Mouse (Mus musculus): ENCODE measurements around the gene Nck2. TPM values are rescaled to one million over a fixed set of nuclear protein-coding genes. Genes with fewer than 3 reads are reported as not detected.
"Not testable (repeated sequence)": the region's sequence is repeated elsewhere in the genome, so short reads cannot be mapped to it uniquely, and the experiment has no call there.

Gene Nck2
- polyA plus RNA-seq, 1 experiment from 2014 or later, result 51.3 TPM

DNA sequence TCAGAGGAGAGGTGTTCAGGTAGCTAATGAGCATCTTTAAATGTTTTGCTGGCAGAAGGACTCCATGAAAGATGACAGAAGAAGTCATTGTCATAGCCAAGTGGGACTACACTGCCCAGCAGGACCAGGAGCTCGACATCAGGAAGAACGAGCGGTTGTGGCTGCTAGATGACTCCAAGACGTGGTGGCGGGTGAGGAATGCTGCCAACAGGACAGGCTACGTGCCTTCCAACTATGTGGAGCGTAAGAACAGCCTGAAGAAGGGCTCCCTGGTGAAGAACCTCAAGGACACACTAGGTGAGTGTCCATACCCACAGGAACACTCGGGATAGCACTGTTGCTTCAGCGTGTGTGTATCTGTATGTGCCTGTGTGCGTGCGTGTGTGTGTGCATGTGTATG lies 89.1 kb downstream of the Nck2 start:
- H3K4me3 ChIP-seq, H3K9ac ChIP-seq: not testable (repeated sequence)
- WGBS, result 78% methylated on average over 11 of the region's 11 CpGs

DNA sequence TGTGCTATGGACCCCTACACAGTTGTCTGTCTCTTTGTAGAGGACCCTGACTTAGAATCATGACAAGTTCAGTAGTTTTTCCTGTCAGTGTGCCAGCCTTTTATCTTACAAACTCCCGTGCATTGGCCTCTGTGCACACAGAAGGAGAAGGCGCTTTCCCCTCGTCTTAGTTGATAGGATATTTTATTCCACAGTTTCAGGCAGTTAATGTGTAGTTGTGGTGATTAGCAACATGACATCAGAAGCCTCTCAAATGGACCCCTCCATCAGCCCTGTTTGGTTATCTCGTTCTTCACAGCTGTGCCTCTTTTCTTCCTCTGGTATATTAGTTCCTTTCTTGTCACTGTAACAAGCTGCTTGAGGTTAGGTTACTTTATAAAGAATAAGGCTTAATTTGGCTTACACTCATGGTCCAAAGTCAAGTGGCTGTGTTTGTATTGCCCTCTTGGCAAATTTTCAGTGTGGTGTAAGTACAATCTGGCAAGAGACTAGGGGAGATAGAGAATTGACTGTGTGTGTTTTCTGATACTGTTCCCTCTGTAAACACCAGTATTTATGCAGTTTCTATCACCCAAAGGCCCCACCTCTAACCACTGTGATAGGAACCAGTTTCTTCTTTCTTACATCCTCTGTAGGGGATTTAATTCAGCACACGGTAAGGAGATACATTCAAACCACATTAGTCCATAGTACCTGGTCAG lies 89.8 kb downstream of the Nck2 start:
- no peak overlapping the region for H3K4me3 ChIP-seq
- ATAC-seq (ENCODE audit: borderline replicate concordance, extremely low read depth, low FRiP score, low TSS enrichment), result no peak
- peaks cover 38% of the 10 kb centered on the region for H3K4me1 ChIP-seq
- no peak overlapping the region for H3K27ac ChIP-seq
- H3K4me2 ChIP-seq, result no peak overlapping the region
- no peaks in the 10 kb centered on the region for H3K27me3 ChIP-seq
- no peaks in the 10 kb centered on the region for H3K9me3 ChIP-seq
- WGBS, result 75% methylated on average over 5 of the region's 5 CpGs
- no peak overlapping the region for H3K9ac ChIP-seq
- peaks cover 4% of the 10 kb centered on the region; the same call in 1 of the 2 replicates for H3K36me3 ChIP-seq

More for the DNA sequence above, 89.1 kb downstream of the Nck2 start:
- not testable (repeated sequence) for H3K4me2 ChIP-seq; H3K27ac ChIP-seq; H3K36me3 ChIP-seq; H3K9me3 ChIP-seq; ATAC-seq (ENCODE audit: borderline replicate concordance, extremely low read depth, low FRiP score, low TSS enrichment); H3K27me3 ChIP-seq
- peaks cover 37% of the 10 kb centered on the region for H3K4me1 ChIP-seq

DNA sequence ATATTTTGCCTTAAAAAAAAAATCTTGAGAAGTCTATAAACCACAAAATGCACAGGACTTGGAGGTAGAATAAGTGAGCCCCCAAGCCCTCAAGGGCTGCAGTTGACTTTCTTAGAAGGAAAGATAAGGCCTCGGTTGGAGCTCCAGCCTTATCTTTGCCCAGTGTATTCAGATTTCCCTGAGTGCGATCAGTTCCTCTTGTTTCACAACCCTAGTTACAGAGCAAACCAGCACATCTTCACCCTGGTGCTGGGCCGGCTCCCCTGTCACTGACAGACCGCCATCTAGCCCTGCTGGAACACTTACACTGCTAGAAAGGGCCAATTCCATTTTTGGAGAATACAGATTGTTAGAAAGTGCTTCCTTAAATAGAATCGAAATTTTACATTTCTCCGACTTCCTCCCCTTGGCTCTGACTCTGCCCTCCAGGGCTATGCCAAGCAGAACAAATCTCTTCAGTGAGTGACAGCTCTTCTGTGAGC lies 91.2 kb downstream of the Nck2 start:
- H3K4me1 ChIP-seq, result peaks cover 28% of the 10 kb centered on the region
- H3K4me3 ChIP-seq, result no peak overlapping the region
- WGBS, result 69% methylated on average over 6 of the region's 6 CpGs
- H3K4me2 ChIP-seq, result no peak overlapping the region
- H3K27ac ChIP-seq, result no peak overlapping the region
- no peak for ATAC-seq (ENCODE audit: borderline replicate concordance, extremely low read depth, low FRiP score, low TSS enrichment)
- peaks cover 4% of the 10 kb centered on the region; the same call in 1 of the 2 replicates for H3K36me3 ChIP-seq
- no peak overlapping the region for H3K9ac ChIP-seq
- H3K27me3 ChIP-seq, result no peaks in the 10 kb centered on the region
- no peaks in the 10 kb centered on the region for H3K9me3 ChIP-seq

DNA sequence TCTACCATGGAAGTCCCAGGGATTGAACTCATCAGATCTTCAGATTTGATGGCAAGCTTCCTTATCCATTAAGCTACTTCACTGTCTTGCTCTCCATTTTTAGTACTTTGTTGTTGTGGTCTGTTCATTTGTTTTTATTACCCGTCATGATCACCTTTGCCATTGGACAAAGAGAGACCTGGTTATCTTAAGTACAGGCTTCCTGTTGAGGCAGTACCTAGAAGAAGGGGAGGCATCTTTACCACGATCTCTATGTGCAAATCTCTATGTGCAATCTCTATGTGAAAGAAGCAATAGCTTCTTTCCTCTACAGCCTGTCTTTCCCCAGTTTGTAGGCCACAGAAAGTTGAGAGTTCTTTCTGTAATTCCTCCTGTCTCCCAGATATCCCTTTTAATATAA lies 91.9 kb downstream of the Nck2 start:
- H3K4me1 ChIP-seq, result peaks cover 21% of the 10 kb centered on the region

DNA sequence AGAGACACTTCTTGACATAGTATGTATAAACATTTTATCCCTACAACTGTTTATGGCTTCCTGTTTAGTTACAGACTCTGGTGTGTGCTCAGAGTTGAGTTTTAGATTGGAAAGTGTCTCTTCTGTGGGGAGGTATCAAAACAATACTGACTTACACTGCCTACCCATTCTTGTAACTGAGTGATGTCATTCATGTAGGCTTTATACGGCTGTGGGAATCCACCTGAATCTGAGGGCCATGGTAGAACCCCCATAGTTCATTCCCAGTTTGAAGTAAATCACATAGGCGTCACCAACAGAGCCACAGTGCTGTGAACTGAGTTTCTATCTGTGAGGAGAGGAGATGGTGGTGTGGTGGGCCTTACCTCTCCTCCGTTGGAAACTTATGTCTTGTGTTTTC lies 92.6 kb downstream of the Nck2 start:
- ATAC-seq (ENCODE audit: borderline replicate concordance, extremely low read depth, low FRiP score, low TSS enrichment), result no peak
- Histone ChIP-seq H3K27ac (no peak overlapping the region), H3K4me1 (peaks cover 14% of the 10 kb centered on the region), H3K4me2 (no peak overlapping the region), H3K9me3 (no peaks in the 10 kb centered on the region), H3K27me3 (no peaks in the 10 kb centered on the region), H3K4me3 (no peak overlapping the region), H3K9ac (no peak overlapping the region), H3K36me3 (peaks cover 4% of the 10 kb centered on the region; the same call in 1 of the 2 replicates)
- WGBS, result 70% methylated on average over 3 of the region's 3 CpGs

More for the DNA sequence above, 91.9 kb downstream of the Nck2 start:
- no peaks in the 10 kb centered on the region for H3K9me3 ChIP-seq
- 75% methylated on average over 2 of the region's 2 CpGs for WGBS
- H3K27ac ChIP-seq, result no peak overlapping the region
- H3K9ac ChIP-seq, result no peak overlapping the region
- H3K36me3 ChIP-seq, result peaks cover 4% of the 10 kb centered on the region; the same call in 1 of the 2 replicates
- H3K4me2 ChIP-seq, result no peak overlapping the region
- ATAC-seq (ENCODE audit: borderline replicate concordance, extremely low read depth, low FRiP score, low TSS enrichment), result no peak
- H3K27me3 ChIP-seq, result no peaks in the 10 kb centered on the region
- H3K4me3 ChIP-seq, result no peak overlapping the region

DNA sequence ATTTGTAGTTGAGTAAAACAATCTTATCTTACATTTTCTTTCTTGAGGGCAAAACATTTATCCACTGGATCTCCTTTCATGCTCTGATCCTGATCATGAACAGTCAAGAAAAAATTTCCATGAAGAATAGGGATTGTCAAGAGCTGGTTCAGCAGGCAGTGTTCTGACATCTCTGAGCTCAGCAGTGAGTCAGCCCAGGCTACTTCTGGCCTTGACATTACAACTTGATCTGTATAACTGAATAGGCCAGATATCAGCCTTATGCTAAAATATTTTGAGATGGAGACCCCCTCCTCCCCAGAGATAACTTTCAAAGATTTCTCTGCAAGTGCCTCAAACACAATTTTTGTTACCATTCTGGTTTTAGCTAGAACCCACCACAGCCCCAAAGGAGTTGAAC lies 93.1 kb downstream of the Nck2 start:
- Histone ChIP-seq H3K9me3 (no peaks in the 10 kb centered on the region), H3K4me3 (no peak overlapping the region), H3K27me3 (no peaks in the 10 kb centered on the region), H3K27ac (no peak overlapping the region), H3K4me1 (peaks cover 9% of the 10 kb centered on the region), H3K4me2 (no peak overlapping the region), H3K36me3 (peaks cover 4% of the 10 kb centered on the region; the same call in 1 of the 2 replicates), H3K9ac (no peak overlapping the region)
- no peak for ATAC-seq (ENCODE audit: borderline replicate concordance, extremely low read depth, low FRiP score, low TSS enrichment)

DNA sequence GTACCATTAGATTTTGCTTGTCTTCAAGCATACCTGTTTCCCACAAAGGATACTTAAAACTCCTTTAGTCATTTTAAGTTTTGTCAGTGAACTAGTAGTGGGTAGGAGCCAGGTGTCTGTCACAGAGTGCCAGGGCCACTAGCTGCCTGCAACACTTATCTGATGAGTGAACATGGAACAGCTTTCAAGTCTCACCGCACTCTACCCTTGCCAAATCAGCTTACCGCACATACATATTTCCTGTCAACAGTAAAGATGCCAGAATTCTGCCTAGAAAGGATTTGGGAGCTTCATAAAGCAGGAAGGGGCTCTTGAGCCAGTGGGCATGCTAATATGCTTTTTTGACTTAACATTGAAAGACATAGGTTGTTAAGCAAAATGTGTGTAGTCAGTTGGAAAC lies 94.3 kb downstream of the Nck2 start:
- Histone ChIP-seq H3K4me2 (no peak overlapping the region), H3K27ac (no peak overlapping the region), H3K27me3 (no peaks in the 10 kb centered on the region), H3K36me3 (peaks cover 4% of the 10 kb centered on the region; the same call in 1 of the 2 replicates), H3K9me3 (no peaks in the 10 kb centered on the region), H3K9ac (no peak overlapping the region), H3K4me1 (peaks cover 9% of the 10 kb centered on the region; the same call in 1 of the 2 replicates), H3K4me3 (no peak overlapping the region)
- ATAC-seq (ENCODE audit: borderline replicate concordance, extremely low read depth, low FRiP score, low TSS enrichment), result no peak
- 74% methylated on average over 2 of the region's 2 CpGs for WGBS

DNA sequence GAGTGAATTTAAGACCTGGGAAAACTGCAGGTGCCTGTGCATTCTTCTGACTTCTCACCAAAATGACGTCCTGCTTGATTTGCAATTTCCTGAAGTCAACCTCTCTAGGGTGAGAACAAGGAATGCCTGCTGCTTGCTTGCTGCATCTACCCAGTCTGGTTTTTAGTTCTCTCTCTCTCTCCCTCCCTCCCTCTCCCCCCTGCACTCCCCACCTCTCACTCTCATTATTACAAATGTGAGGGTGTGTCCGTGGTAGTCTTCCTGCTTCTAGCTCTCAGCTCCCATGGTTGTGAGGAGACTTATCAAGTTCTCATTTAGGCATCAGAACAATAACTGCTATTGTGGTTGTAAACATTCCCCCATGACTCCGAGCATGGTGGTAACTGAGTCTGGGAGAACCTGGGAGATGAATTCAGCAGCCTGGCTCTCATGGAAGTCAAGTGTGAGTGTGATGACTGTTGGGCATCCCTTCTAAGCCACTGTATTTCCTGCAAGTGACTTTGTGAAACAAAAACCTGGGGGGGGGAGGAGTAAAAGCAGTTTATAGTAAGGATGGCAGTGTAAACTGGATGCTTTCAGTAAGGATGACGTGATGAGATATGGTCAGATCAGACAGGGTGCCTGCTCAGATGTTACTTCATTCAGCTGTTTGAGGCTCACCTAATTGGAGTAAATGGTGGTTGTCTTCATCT lies 95.5 kb downstream of the Nck2 start:
- ATAC-seq (ENCODE audit: borderline replicate concordance, extremely low read depth, low FRiP score, low TSS enrichment), result no peak
- H3K36me3 ChIP-seq, result peaks cover 2% of the 10 kb centered on the region; the same call in 1 of the 2 replicates
- no peaks in the 10 kb centered on the region for H3K9me3 ChIP-seq
- H3K4me3 ChIP-seq, result no peak overlapping the region
- no peak overlapping the region for H3K9ac ChIP-seq
- 0 out of 2 replicates have a peak, but pooled peaks cover 5% of the 10 kb centered on the region for H3K4me1 ChIP-seq
- no peaks in the 10 kb centered on the region for H3K27me3 ChIP-seq
- no peak overlapping the region for H3K27ac ChIP-seq
- WGBS, result 64% methylated on average over 4 of the region's 4 CpGs
- H3K4me2 ChIP-seq, result no peak overlapping the region

DNA sequence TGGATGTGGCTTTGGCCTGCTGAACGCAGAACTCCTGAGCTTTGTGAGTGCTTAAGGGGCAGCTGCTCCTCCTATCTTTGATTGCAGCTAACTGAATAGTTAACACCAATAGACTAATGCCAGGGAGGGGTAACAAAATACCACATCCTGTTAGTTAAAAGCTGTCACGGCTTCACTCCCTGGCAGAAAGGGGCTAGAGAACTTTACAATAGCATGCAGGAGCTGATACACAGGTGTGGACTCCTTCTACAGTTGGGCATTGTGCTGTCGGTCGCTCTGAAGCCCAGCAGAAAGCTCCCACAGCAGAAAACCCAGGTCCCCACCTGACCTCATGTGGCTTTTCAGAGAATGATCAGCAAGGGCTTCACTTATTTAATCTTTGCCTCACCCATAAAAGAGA lies 98.0 kb downstream of the Nck2 start:
- no peaks in the 10 kb centered on the region for H3K27me3 ChIP-seq
- H3K36me3 ChIP-seq, result no peaks in the 10 kb centered on the region
- 72% methylated on average over 4 of the region's 4 CpGs for WGBS
- H3K27ac ChIP-seq, result no peak overlapping the region
- no peak for ATAC-seq (ENCODE audit: borderline replicate concordance, extremely low read depth, low FRiP score, low TSS enrichment)
- H3K9ac ChIP-seq, result no peak overlapping the region
- H3K4me1 ChIP-seq, result 0 out of 2 replicates have a peak, but pooled peaks cover 5% of the 10 kb centered on the region
- H3K4me3 ChIP-seq, result no peak overlapping the region
- no peaks in the 10 kb centered on the region for H3K9me3 ChIP-seq
- no peak overlapping the region for H3K4me2 ChIP-seq

DNA sequence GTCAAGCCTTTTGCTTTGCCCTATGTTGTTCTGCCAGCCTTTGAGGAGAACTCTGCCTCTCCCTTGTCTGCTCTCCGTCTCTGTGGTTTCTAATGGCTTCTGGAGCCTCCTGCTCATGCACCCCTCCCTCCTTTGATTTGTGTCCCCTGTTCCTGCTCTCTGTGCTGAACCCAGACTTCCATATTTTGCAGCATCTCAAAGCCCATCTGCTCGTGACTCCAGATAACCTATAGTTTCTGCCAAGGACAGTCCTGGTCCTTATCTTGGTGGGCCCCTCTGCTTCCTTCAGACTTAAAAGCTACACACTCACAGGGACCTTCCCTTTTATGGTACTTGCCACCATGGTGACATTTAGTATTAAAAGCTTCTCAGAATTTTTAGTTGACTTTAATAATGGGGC lies 103.3 kb downstream of the Nck2 start:
- WGBS, result 81% methylated on average over 2 of the region's 2 CpGs
- no peak overlapping the region for H3K9ac ChIP-seq
- H3K4me3 ChIP-seq, result no peak overlapping the region
- no peaks in the 10 kb centered on the region for H3K27me3 ChIP-seq
- H3K4me1 ChIP-seq, result no peaks in the 10 kb centered on the region
- no peak for ATAC-seq (ENCODE audit: borderline replicate concordance, extremely low read depth, low FRiP score, low TSS enrichment)
- H3K9me3 ChIP-seq, result no peaks in the 10 kb centered on the region
- no peak overlapping the region for H3K4me2 ChIP-seq
- no peaks in the 10 kb centered on the region for H3K36me3 ChIP-seq
- H3K27ac ChIP-seq, result no peak overlapping the region

DNA sequence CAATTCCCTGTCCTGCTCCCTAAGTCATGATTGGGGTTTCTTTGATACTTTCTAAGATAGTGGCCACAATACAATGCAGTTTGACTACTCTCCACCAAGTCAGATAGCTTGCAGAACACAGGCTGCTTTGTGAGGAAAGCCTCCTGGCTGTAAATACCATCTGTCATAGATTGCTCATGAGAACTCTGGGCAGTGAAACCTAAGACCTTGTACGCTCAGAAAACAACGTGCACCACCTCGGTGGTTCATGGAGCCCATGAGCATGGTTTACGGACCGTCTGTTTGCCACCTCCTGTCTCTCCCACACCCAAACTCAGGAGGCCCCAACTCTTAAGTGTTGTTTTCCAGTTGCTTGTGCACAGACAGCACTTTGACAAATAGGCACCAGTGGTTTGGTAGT lies 104.4 kb downstream of the Nck2 start:
- ATAC-seq (ENCODE audit: borderline replicate concordance, extremely low read depth, low FRiP score, low TSS enrichment), result no peak
- no peak overlapping the region for H3K4me3 ChIP-seq
- H3K27ac ChIP-seq, result no peak overlapping the region
- no peaks in the 10 kb centered on the region for H3K27me3 ChIP-seq
- H3K9me3 ChIP-seq, result no peaks in the 10 kb centered on the region
- H3K4me2 ChIP-seq, result no peak overlapping the region
- 67% methylated on average over 5 of the region's 5 CpGs for WGBS
- H3K9ac ChIP-seq, result no peak overlapping the region
- H3K36me3 ChIP-seq, result peaks cover 2% of the 10 kb centered on the region; the same call in 1 of the 2 replicates
- peaks cover 1% of the 10 kb centered on the region; the same call in 1 of the 2 replicates for H3K4me1 ChIP-seq

DNA sequence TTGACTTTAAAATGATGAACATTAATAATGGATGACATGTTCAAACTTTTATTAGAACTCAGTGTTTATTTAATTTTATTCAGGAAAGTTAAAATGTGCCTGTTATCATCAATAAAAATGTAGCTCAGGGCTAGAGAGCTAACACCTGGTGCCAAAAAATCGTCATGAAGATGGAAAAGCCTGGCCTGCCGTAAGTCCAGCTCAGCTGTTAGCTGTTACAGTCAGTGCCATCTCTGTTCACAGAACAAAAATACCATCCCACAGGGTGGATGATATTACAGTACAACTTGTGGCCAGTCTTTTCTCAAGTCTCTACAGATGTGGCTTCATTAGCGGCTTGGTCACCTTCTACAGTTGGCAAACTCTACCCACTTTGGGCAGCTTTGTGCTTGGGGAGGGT lies 106.1 kb downstream of the Nck2 start:
- Histone ChIP-seq H3K4me2 (no peak overlapping the region), H3K9me3 (no peaks in the 10 kb centered on the region), H3K27me3 (no peaks in the 10 kb centered on the region), H3K4me3 (no peak overlapping the region), H3K36me3 (peaks cover 11% of the 10 kb centered on the region; the same call in 1 of the 2 replicates), H3K9ac (no peak overlapping the region), H3K4me1 (peaks cover 18% of the 10 kb centered on the region), H3K27ac (no peak overlapping the region)
- ATAC-seq (ENCODE audit: borderline replicate concordance, extremely low read depth, low FRiP score, low TSS enrichment), result no peak
- 76% methylated on average over 3 of the region's 3 CpGs for WGBS

Measured in lung, embryonic 15.5 days (tissue).